Mouse (Mus musculus) spleen, postnatal 36 days (tissue): ENCODE results near the gene Fam161b.

Experiments
- DNase-seq, 2 experiments: peaks; one replicate each; pipeline ENCODE4 v3.0.0; 2022; ENCODE audit warnings: low spot score in 2 of 2, mixed read lengths in 1 of 2

Gene Fam161b

GRCm38 (mm10) chr12:84361555-84362489 is at the start of gene Fam161b, which contains the start of gene Coq6:
Fam161b (minus strand) TSS chr12:84361833.
Coq6 (plus strand) TSS chr12:84361657.
- peak; percentile 95 to 97 for DNase-seq

GRCm38 (mm10) chr12:84408819-84409507 is 47.3 kb upstream of the Fam161b start, which contains the start of the genes Entpd5 and Bbof1:
Entpd5 (minus strand) TSS chr12:84409029.
Bbof1 (plus strand) TSS chr12:84409071.
- DNase-seq = peak; percentile 86 to 88

- DNase-seq = peak; percentile 74 to 84
Observed at GRCm38 (mm10) chr12:84407874-84408818, 46.5 kb upstream of the Fam161b start.

- no peak for DNase-seq
Observed at GRCm38 (mm10) chr12:84407259-84407658, 45.6 kb upstream of the Fam161b start.

GRCm38 (mm10) chr12:84404541-84404940 is 42.9 kb upstream of the Fam161b start:
- DNase-seq = no peak

GRCm38 (mm10) chr12:84402923-84403322 is 41.3 kb upstream of the Fam161b start:
- no peak for DNase-seq

- DNase-seq = no peak
Observed at GRCm38 (mm10) chr12:84400653-84401052, 39.0 kb upstream of the Fam161b start.

GRCm38 (mm10) chr12:84400068-84400467 is 38.4 kb upstream of the Fam161b start:
- DNase-seq = no peak

- no peak for DNase-seq
Observed at GRCm38 (mm10) chr12:84399663-84400062, 38.0 kb upstream of the Fam161b start.

GRCm38 (mm10) chr12:84399135-84399534 is 37.5 kb upstream of the Fam161b start:
- DNase-seq = no peak

- no peak for DNase-seq
Observed at GRCm38 (mm10) chr12:84398629-84399028, 37.0 kb upstream of the Fam161b start.

GRCm38 (mm10) chr12:84397685-84398084 is 36.1 kb upstream of the Fam161b start:
- DNase-seq = no peak

- no peak for DNase-seq
Observed at GRCm38 (mm10) chr12:84396947-84397679, 35.5 kb upstream of the Fam161b start.

GRCm38 (mm10) chr12:84393847-84394246 is 32.2 kb upstream of the Fam161b start:
- DNase-seq = no peak

- no peak for DNase-seq
Observed at GRCm38 (mm10) chr12:84392681-84393080, 31.0 kb upstream of the Fam161b start.

- no peak for DNase-seq
Observed at GRCm38 (mm10) chr12:84390336-84390735, 28.7 kb upstream of the Fam161b start.

- peak; percentile 26 to 39 for DNase-seq
Observed at GRCm38 (mm10) chr12:84388774-84389400, 27.3 kb upstream of the Fam161b start.

GRCm38 (mm10) chr12:84388097-84388496 is 26.5 kb upstream of the Fam161b start:
- peak in 1 of 2 experiments; percentile 17 for DNase-seq

GRCm38 (mm10) chr12:84385408-84385807 is 23.8 kb upstream of the Fam161b start:
- no peak for DNase-seq

- DNase-seq = no peak
Observed at GRCm38 (mm10) chr12:84384644-84385081, 23.0 kb upstream of the Fam161b start.
